Mouse (Mus musculus) spleen, postnatal 14 days (tissue): ENCODE results near the gene Rev1.
"Not testable (repeated sequence)": the region's sequence is repeated elsewhere in the genome, so short reads cannot be mapped to it uniquely, and the experiment has no call there.

Experiments used
- DNase-seq, 2 experiments: peaks; one replicate each; pipeline ENCODE4 v3.0.0; 2021 to 2022; ENCODE audit warnings: low spot score in 2 of 2

Gene Rev1

GRCm38 (mm10) chr1:38067276-38067675 lies 62.3 kb downstream of the Rev1 start:
- DNase-seq: no peak

- DNase-seq: not testable (repeated sequence)
Observed at GRCm38 (mm10) chr1:38062156-38062555, 67.4 kb downstream of the Rev1 start.

DNA sequence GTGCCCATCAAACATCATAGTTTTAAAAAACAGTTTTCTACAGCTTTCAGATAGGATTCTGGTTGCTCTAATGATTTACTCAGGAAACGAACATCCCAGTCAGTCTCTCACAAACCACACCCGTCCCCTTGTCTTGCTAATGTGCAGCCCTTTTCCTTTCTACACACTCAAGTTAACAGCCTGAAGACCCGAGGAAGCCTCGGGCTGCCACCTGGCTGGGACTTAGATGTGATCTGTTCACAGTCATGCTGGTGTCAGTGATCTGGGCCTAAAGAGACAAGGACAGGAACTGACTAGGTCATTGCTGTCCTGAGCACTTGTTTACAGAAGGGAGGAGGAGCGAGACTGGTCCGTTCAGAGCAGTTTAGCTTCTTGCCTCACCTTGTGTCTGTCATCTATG lies 71.2 kb downstream of the Rev1 start:
- no peak for DNase-seq

DNA sequence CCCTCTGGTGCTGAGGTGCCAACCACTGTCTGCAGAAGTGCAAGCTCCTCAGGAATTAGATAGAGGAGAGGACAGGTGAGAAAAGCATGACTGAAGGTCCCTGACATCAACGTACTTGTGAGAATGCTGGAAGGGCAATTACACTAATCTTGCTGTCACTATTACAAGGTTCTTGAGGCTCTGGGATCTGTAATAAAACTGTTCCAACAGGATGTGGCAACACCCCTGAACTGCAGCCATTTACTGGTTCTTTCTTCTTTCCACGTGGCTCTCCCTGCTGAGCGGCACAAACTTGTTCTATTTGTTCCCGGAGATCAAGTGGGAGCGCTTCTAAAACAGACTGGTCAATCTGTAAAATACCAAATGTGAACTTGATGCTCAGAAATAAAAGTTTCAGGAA lies 74.4 kb downstream of the Rev1 start:
- DNase-seq: no peak

DNA sequence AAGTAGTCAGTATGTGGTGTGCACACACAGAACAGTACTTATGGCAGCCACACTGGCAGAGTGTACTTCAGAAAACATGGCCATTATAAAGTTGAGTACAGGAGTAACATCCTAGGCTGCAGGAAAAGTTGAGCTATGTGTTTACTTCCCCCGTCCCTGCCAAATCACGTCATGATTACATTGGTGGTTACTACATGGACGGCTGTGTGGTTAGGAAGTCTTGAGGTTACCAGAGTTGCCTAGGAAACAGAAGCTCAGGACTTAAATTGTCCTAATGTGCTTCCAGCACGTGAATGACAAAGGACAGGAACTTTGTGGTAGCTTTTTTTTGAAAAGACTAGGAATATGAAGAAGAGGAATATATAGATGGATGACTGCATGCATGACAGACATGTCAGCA lies 80.0 kb downstream of the Rev1 start:
- DNase-seq: no peak

GRCm38 (mm10) chr1:38048121-38048520 lies 81.5 kb downstream of the Rev1 start:
- no peak for DNase-seq

DNA sequence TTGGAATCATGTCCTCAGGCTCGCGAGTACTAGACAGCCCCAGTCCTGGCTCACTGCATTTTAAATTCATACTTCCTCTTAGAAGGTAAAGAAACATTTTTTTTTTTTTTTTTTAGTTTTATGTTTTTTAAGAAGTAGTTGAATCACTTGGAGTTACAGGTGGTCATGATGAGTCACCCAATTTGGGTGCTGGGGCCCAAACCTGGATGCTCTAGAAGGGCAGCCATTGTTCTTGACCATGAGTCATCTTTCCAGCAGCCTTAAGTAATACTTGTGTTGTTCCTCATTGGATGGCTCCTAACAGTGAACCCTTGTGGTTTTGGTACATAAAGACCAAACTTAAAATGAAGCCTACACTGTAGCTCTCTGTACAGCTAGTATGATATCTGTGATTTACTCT lies 90.7 kb downstream of the Rev1 start:
- no peak for DNase-seq

DNA sequence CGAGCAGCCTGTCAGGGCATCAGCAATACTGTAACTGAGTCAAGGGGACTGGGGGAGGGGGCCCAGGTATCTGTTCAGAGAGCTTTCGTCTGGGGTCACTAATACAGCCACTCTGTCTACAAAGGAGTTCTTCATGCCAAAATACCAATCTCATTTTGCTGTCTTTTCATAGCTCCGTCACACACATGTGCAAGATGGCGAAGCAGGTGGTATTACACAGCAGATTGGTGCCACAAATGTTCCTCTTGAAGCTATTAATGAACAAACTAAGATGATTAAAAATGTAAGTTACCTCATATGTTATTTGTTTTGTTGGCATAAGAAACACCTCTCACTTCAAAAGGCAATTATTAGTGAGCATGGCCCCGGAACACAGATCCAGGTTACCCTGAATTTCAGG lies 92.2 kb downstream of the Rev1 start:
- DNase-seq: no peak

DNA sequence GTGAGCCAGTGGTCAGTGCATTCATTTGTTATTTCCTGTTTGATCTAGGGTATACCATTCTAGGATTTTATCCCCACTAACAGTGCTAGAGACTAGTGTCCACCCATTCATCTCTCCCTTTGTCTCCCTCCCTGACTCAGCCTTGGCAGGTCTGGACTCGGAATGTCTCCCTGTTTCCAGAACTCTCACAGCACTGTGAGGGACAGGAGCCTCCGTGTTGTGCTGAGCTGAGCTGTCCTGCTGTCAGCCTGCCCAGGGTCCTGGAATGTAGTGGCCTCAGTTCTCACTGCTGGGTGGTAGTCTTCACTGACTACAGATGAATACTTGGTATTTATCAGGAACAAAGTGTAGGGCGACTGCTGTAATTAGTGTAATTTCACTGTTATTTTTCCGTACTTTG lies 94.1 kb downstream of the Rev1 start:
- no peak for DNase-seq

DNA sequence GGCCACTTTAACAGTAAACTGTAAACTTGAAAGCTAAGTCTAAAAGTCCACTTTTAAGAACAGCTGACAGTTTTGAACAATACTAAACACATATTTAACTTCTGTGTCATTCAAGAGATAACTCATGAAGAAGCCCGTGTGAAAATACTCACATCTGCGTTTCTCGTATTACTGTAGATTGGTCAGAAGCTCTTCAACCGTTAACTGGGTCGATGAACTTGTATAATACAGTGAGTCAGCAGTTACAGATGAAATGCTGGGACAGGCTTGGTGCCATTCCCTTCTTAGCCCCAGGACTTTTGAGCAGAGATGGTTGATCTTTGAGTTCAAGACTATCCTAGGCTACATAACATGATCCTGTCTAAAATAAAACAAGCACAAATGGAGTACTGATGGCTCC lies 98.2 kb downstream of the Rev1 start:
- no peak for DNase-seq

GRCm38 (mm10) chr1:38027301-38027700 lies 102.3 kb downstream of the Rev1 start:
- no peak for DNase-seq

GRCm38 (mm10) chr1:38014551-38015203 lies 114.9 kb downstream of the Rev1 start:
- DNase-seq: no peak

- no peak for DNase-seq
Observed at GRCm38 (mm10) chr1:38012509-38012908, 117.1 kb downstream of the Rev1 start.

- DNase-seq: no peak
Observed at GRCm38 (mm10) chr1:38012104-38012503, 117.5 kb downstream of the Rev1 start.

DNA sequence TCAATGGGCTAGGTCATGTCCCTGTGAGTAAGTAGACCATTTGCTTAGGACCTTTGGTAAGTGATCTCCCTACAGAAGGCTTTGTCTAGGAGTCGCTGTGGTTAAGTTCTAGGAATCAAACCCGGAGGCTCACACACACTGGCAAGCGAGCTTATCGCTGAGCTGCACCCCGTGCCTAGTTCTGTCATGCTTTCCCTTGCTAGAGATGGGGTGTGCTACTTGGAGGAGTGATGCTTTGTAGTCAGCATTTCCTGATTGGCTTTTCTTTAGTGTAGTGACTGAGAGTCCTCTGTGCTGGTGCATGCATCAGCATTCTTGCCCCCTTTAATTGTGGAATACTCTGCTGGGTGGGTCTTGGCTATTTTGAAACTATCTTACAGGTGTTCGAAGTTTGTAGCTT lies 118.0 kb downstream of the Rev1 start:
- DNase-seq: peak in 1 of 2 experiments; percentile 20

- no peak for DNase-seq
Observed at GRCm38 (mm10) chr1:38006741-38007140, 122.9 kb downstream of the Rev1 start.

DNA sequence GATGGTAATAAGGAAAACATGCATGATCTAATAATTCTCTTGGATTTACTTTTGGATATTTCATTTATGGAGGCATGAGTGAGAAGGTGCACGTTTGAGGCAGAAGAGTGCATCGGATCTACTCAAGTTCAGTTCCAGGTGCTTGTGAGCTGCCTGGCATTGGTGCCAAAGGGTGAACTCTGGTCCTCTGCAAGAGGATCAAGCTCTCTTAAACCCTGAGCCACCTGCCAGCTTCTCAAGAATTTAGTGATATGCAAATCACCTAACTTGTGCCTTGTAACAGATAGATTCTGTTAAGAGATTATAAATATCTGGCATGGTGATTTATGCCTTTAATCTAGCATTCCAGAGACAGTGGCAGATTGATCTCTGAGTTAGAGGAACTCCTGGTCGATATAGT lies 126.6 kb downstream of the Rev1 start:
- no peak for DNase-seq
